Mouse (Mus musculus) embryonic fibroblast, embryonic 13.5 days (primary cell): ENCODE results near the gene Cbx6. TPM values are rescaled to one million over a fixed set of nuclear protein-coding genes. Genes with fewer than 3 reads are reported as not detected.

Experiments
- H3K27ac ChIP-seq: 2 replicates; pipeline ENCODE4 v1.5.1; 2012; ENCODE audit warnings: low read length, control low read depth, inconsistent platforms; ENCODE audit not compliant: insufficient read depth
- H3K4me1 ChIP-seq: 2 replicates; pipeline ENCODE4 v1.6.1; 2011; ENCODE audit warnings: low read length; ENCODE audit not compliant: control insufficient read depth, insufficient read depth
- H3K4me3 ChIP-seq: 2 replicates; pipeline ENCODE4 v1.5.1; 2011; ENCODE audit warnings: mild to moderate bottlenecking, control low read depth, low read length; ENCODE audit not compliant: insufficient read depth
- CTCF ChIP-seq: IDR thresholded peaks from 2 replicates; pipeline ENCODE4 v1.5.1; 2011; ENCODE audit warnings: mild to moderate bottlenecking, control low read depth, low read length, moderate library complexity, borderline replicate concordance; ENCODE audit not compliant: insufficient read depth
- POLR2A ChIP-seq: IDR thresholded peaks from 2 replicates; pipeline ENCODE4 v1.6.1; 2011; ENCODE audit warnings: low read depth, mild to moderate bottlenecking, control low read depth, low read length, moderate library complexity
- polyA plus RNA-seq: library from polyadenylated mRNA; stranded (reverse); fragments of >200 nt; gene quantifications from 2 replicates; pipeline ENCODE4 v1.2.4, GENCODE M21; 2011; ENCODE audit warnings: low read depth; ENCODE audit not compliant: missing spikeins, insufficient read length

Gene Cbx6
- polyA plus RNA-seq, 1 experiment: 89.0 TPM

- H3K27ac ChIP-seq: no peak overlapping the region
- no peaks in the 10 kb centered on the region for H3K4me1 ChIP-seq
- no peak overlapping the region for H3K4me3 ChIP-seq
- TF ChIP-seq CTCF: no peak
- no peak for TF ChIP-seq POLR2A
Observed at GRCm38 (mm10) chr15:79867260-79868002, 32.9 kb upstream of the Cbx6 start.

- Histone ChIP-seq H3K4me3 (no peak overlapping the region), H3K4me1 (no peaks in the 10 kb centered on the region), H3K27ac (no peak overlapping the region)
- TF ChIP-seq POLR2A (no peak), CTCF (no peak)
Observed at GRCm38 (mm10) chr15:79859821-79860220, 25.3 kb upstream of the Cbx6 start.

- no peaks in the 10 kb centered on the region for H3K4me1 ChIP-seq
- no peak for TF ChIP-seq POLR2A
- no peak for TF ChIP-seq CTCF
- no peak overlapping the region for H3K4me3 ChIP-seq
- H3K27ac ChIP-seq: no peak overlapping the region
Observed at GRCm38 (mm10) chr15:79858979-79859378, 24.5 kb upstream of the Cbx6 start.

- no peaks in the 10 kb centered on the region for H3K4me1 ChIP-seq
- H3K27ac ChIP-seq: no peak overlapping the region
- no peak overlapping the region for H3K4me3 ChIP-seq
- TF ChIP-seq POLR2A: no peak
- TF ChIP-seq CTCF: no peak
Observed at GRCm38 (mm10) chr15:79850143-79850542, 15.7 kb upstream of the Cbx6 start.

GRCm38 (mm10) chr15:79847100-79847499, 12.6 kb upstream of the Cbx6 start:
- TF ChIP-seq CTCF (no peak), POLR2A (no peak)
- H3K4me3 ChIP-seq: no peak overlapping the region
- H3K4me1 ChIP-seq: no peaks in the 10 kb centered on the region
- H3K27ac ChIP-seq: no peak overlapping the region

- Histone ChIP-seq H3K27ac (no peak overlapping the region), H3K4me3 (no peak overlapping the region), H3K4me1 (no peaks in the 10 kb centered on the region)
- TF ChIP-seq CTCF (no peak), POLR2A (no peak)
Observed at GRCm38 (mm10) chr15:79845986-79846385, 11.5 kb upstream of the Cbx6 start.

- no peak overlapping the region for H3K4me3 ChIP-seq
- TF ChIP-seq POLR2A (no peak), CTCF (no peak)
- H3K4me1 ChIP-seq: no peaks in the 10 kb centered on the region
- no peak overlapping the region for H3K27ac ChIP-seq
Observed at GRCm38 (mm10) chr15:79842985-79843384, 8.5 kb upstream of the Cbx6 start.

- H3K4me1 ChIP-seq: no peaks in the 10 kb centered on the region
- H3K4me3 ChIP-seq: no peak overlapping the region
- TF ChIP-seq POLR2A (no peak), CTCF (no peak)
- no peak overlapping the region for H3K27ac ChIP-seq
Observed at GRCm38 (mm10) chr15:79840281-79840680, 5.8 kb upstream of the Cbx6 start.

- Histone ChIP-seq H3K4me1 (no peaks in the 10 kb centered on the region), H3K4me3 (no peak overlapping the region)
- TF ChIP-seq POLR2A: no peak
- no peak for TF ChIP-seq CTCF
Observed at GRCm38 (mm10) chr15:79834881-79835260, 383 bp upstream of the Cbx6 start.

GRCm38 (mm10) chr15:79833251-79834050, 1.0 kb downstream of the Cbx6 start:
- peak overlapping the region; percentile 58 for H3K4me3 ChIP-seq
- peak overlapping the region; percentile 81 for H3K27ac ChIP-seq
- TF ChIP-seq CTCF (no peak), POLR2A (no peak)
- no peaks in the 10 kb centered on the region for H3K4me1 ChIP-seq

More at GRCm38 (mm10) chr15:79834881-79835260, 383 bp upstream of the Cbx6 start:
- peak overlapping the region; percentile 82 for H3K27ac ChIP-seq
